Mouse (Mus musculus) embryonic facial prominence, embryonic 11.5 days (tissue): ENCODE results near the gene Gm2026. TPM values are rescaled to one million over a fixed set of nuclear protein-coding genes. Genes with fewer than 3 reads are reported as not detected.
"Not testable (repeated sequence)": the region's sequence is repeated elsewhere in the genome, so short reads cannot be mapped to it uniquely, and the experiment has no call there.

Experiments used
- ATAC-seq: fragments of 200-750 bp; cut with Nextera tagmentation; replicated peaks from 2 replicates; pipeline ENCODE4 v1.8.0; 2017; ENCODE audit warnings: low read depth; ENCODE audit not compliant: insufficient number of reproducible peaks, low FRiP score, low TSS enrichment
- DNase-seq: peaks from one replicate; pipeline ENCODE4 v3.0.0-alpha.2; 2015; ENCODE audit warnings: low spot score
- H3K27ac ChIP-seq: fragments of 300-500 bp; sonication (generic); replicated peaks from 2 replicates; pipeline ENCODE4 v1.5.1; 2014; ENCODE audit warnings: mild to moderate bottlenecking, low read depth, low read length, control low read depth
- H3K27me3 ChIP-seq: fragments of 300-500 bp; sonication (generic); 2 replicates; pipeline ENCODE4 v1.6.1; 2014; ENCODE audit warnings: mild to moderate bottlenecking, low read length, moderate library complexity, mixed read lengths; ENCODE audit not compliant: control insufficient read depth, insufficient read depth
- H3K36me3 ChIP-seq: fragments of 300-500 bp; sonication (generic); replicated peaks from 2 replicates; pipeline ENCODE4 v1.6.1; 2014; ENCODE audit warnings: low read depth, mild to moderate bottlenecking, low read length, moderate library complexity, mixed read lengths; ENCODE audit not compliant: control insufficient read depth, insufficient read depth
- H3K4me1 ChIP-seq: fragments of 300-500 bp; sonication (generic); 2 replicates; pipeline ENCODE4 v1.6.1; 2014; ENCODE audit warnings: low read length, mixed read lengths; ENCODE audit not compliant: control insufficient read depth, insufficient read depth
- H3K4me2 ChIP-seq: fragments of 300-500 bp; sonication (generic); 2 replicates; pipeline ENCODE4 v1.6.1; 2014; ENCODE audit warnings: low read depth, mild to moderate bottlenecking, control low read depth, low read length, moderate library complexity
- H3K4me3 ChIP-seq: fragments of 300-500 bp; sonication (generic); 2 replicates; pipeline ENCODE4 v1.5.1; 2014; ENCODE audit warnings: low read depth, low read length, control low read depth
- H3K9ac ChIP-seq: fragments of 300-500 bp; sonication (generic); replicated peaks from 2 replicates; pipeline ENCODE4 v1.6.1; 2014; ENCODE audit warnings: mild to moderate bottlenecking, control low read depth, low read length
- H3K9me3 ChIP-seq: fragments of 300-500 bp; sonication (generic); replicated peaks from 2 replicates; pipeline ENCODE4 v1.6.1; 2016; ENCODE audit warnings: mild to moderate bottlenecking, low read length, inconsistent platforms, mixed read lengths; ENCODE audit not compliant: control insufficient read depth
- WGBS: fragments of 180-500 bp; shearing (Covaris S2); extraction: QIAGEN DNeasy Blood & Tissue Kit; methylation state at CpG from one replicate; pipeline ENCODE4 v1.1.7; 2014; 5-methylcytosine and 5-hydroxymethylcytosine counted together
- polyA plus RNA-seq: library from polyadenylated mRNA; unstranded; fragments of >200 nt; fragmentation: Nextera tagmentation; extraction: Ambion mirVana; gene quantifications from 2 replicates; pipeline ENCODE4 v1.2.1, GENCODE M21; 2014

Gm2026 gene
- polyA plus RNA-seq, result 34.9 and 39.0 TPM in 2 replicates

GRCm38 (mm10) chr2:175965031-175965430 lies at the start of gene Gm2026:
Gm2026 (plus strand) TSS chr2:175965331.
- not testable (repeated sequence) for H3K27me3 ChIP-seq, H3K4me3 ChIP-seq, H3K9me3 ChIP-seq, H3K36me3 ChIP-seq, DNase-seq, H3K4me1 ChIP-seq, H3K9ac ChIP-seq, ATAC-seq, H3K27ac ChIP-seq, H3K4me2 ChIP-seq
- no CpG with 5 or more reads among the region's 4 CpGs for WGBS

- H3K27me3 ChIP-seq, ATAC-seq, H3K27ac ChIP-seq, H3K4me1 ChIP-seq, H3K36me3 ChIP-seq, H3K9me3 ChIP-seq, DNase-seq, H3K4me3 ChIP-seq, H3K4me2 ChIP-seq, H3K9ac ChIP-seq: not testable (repeated sequence)
- no CpG with 5 or more reads among the region's 6 CpGs for WGBS
Measured at GRCm38 (mm10) chr2:175931000-175931399, 34.1 kb upstream of the Gm2026 start, which contains the start of gene Zfp966. Zfp966 (minus strand) TSS chr2:175931100.

Other genes starting within 250 kb of the Gm2026 start
- gene Gm2007, start 223.8 kb upstream of the Gm2026 start, polyA plus RNA-seq, result not detected in 2 replicates
- gene Gm14288, start 164.2 kb upstream of the Gm2026 start, polyA plus RNA-seq, result 1.8 TPM in 1 of 2 replicates, not detected in the other
- 29.8 and 30.6 TPM in 2 replicates for gene Gm6710, start 96.1 kb upstream of the Gm2026 start, polyA plus RNA-seq
- gene Zfp966, start 34.2 kb upstream of the Gm2026 start, polyA plus RNA-seq, result 4.2 and 5.1 TPM in 2 replicates
- gene Gm2004, start 184.5 kb downstream of the Gm2026 start, polyA plus RNA-seq, result 2.4 TPM in 1 of 2 replicates, not detected in the other